Mouse (Mus musculus) liver, adult 2 months (tissue): ENCODE measurements around the gene Cd68.

Experiments
- CTCF ChIP-seq: fragments of 200-500 bp; IDR thresholded peaks from 2 replicates; pipeline ENCODE4 v1.5.1; 2011; ENCODE audit warnings: low read depth, low read length, control low read depth
- POLR2A ChIP-seq: fragments of 200-500 bp; IDR thresholded peaks from 2 replicates; pipeline ENCODE4 v1.6.1; 2011; ENCODE audit warnings: low read length, control low read depth; ENCODE audit not compliant: insufficient read depth; ENCODE audit errors: extremely low read depth

DNA sequence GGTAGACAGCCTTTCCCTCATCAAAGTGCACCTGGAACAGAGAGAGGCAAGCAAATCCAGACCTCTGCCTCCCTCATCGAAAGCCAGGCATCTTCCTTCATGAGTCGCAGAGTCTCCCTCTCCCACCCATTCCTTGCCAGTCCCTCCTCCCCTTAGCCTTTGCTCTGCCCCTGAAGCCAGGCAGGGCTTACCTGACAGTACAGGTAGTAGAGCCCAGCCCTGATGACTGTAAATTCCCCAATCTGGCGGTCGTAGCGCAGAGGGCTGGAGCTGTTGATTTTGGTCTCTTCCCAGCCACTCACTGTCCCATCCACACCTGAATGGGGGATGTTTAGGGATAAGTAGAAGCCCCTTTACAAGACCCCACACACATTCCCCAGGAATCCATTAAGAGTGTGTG lies 21.1 kb upstream of the Cd68 start:
- TF ChIP-seq POLR2A (no peak), CTCF (no peak)
